Mouse (Mus musculus) liver, embryonic 13.5 days (tissue): Measurements from ENCODE around the gene Ajap1. TPM values are rescaled to one million over a fixed set of nuclear protein-coding genes. Genes with fewer than 3 reads are reported as not detected.

ENCODE experiments used
- ATAC-seq: fragments of 200-750 bp; cut with Nextera tagmentation; 2 replicates; pipeline ENCODE4 v1.8.0; 2017; ENCODE audit warnings: low read depth, mild to moderate bottlenecking, moderate number of reproducible peaks, moderate library complexity
- DNase-seq: peaks from one replicate; pipeline ENCODE4 v3.0.0; 2022
- H3K27ac ChIP-seq: fragments of 300-500 bp; sonication (generic); 2 replicates; pipeline ENCODE4 v1.5.1; 2015; ENCODE audit warnings: moderate library complexity, mild to moderate bottlenecking, inconsistent platforms
- H3K27me3 ChIP-seq: fragments of 300-500 bp; sonication (generic); 2 replicates; pipeline ENCODE4 v1.6.1; 2015; ENCODE audit warnings: mild to moderate bottlenecking, inconsistent platforms
- H3K36me3 ChIP-seq: fragments of 300-500 bp; sonication (generic); 2 replicates; pipeline ENCODE4 v1.6.1; 2015; ENCODE audit warnings: mild to moderate bottlenecking, inconsistent platforms
- H3K4me1 ChIP-seq: fragments of 300-500 bp; sonication (generic); replicated peaks from 2 replicates; pipeline ENCODE4 v1.6.1; 2015; ENCODE audit warnings: inconsistent platforms
- H3K4me2 ChIP-seq: fragments of 300-500 bp; sonication (generic); 2 replicates; pipeline ENCODE4 v1.6.1; 2015; ENCODE audit warnings: inconsistent platforms, mild to moderate bottlenecking, moderate library complexity
- H3K4me3 ChIP-seq: fragments of 300-500 bp; sonication (generic); replicated peaks from 2 replicates; pipeline ENCODE4 v1.5.1; 2015; ENCODE audit warnings: mild to moderate bottlenecking, inconsistent platforms
- H3K9ac ChIP-seq: fragments of 300-500 bp; sonication (generic); 2 replicates; pipeline ENCODE4 v1.6.1; 2015; ENCODE audit warnings: mild to moderate bottlenecking, inconsistent platforms
- H3K9me3 ChIP-seq: fragments of 300-500 bp; sonication (generic); replicated peaks from 2 replicates; pipeline ENCODE4 v1.6.1; 2016; ENCODE audit warnings: inconsistent platforms
- WGBS: fragments of 180-500 bp; shearing (Covaris S2); methylation state at CpG from one replicate; pipeline ENCODE4 v1.1.7; 2015; ENCODE audit not compliant: insufficient replicate concordance; 5-methylcytosine and 5-hydroxymethylcytosine counted together
- polyA plus RNA-seq: library from polyadenylated mRNA; unstranded; fragments of >200 nt; fragmentation: Nextera tagmentation; extraction: Ambion mirVana; gene quantifications from 2 replicates; pipeline ENCODE4 v1.2.1, GENCODE M21; 2015

The Ajap1 gene
- polyA plus RNA-seq, 1 experiment from 2014 or later: 0.23 TPM

- 75% methylated on average over 8 of the region's 8 CpGs for WGBS
- Histone ChIP-seq H3K9me3 (peaks cover 11% of the 10 kb centered on the region; the same call in 1 of the 2 replicates), H3K27me3 (no peaks in the 10 kb centered on the region), H3K27ac (no peak overlapping the region), H3K36me3 (no peaks in the 10 kb centered on the region), H3K4me2 (no peak overlapping the region), H3K4me3 (no peak overlapping the region), H3K4me1 (no peaks in the 10 kb centered on the region), H3K9ac (no peak overlapping the region)
- DNase-seq (no peak), ATAC-seq (no peak)
These were observed 31.1 kb downstream of the Ajap1 start for GRCm38 (mm10) chr4:153451516-153451915.

DNA sequence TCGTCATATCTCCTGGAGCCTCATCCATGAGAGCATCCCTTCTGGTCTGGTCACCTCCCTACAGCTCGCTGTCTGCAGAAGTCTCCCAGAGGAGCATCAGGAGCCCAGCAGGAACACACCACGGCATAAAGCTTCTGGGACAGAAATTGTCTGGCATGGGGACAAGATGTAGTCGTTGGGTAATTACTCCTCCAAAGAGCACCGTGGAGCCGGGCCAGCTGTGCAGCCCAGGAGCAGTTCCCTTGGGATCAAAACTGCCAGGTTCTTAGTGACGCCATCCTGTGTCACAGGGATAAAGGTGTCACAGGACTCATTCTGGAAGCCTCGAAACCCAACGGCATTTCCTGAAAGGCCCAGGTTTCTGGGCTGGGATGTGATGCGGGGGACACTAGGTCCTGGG, 40.1 kb downstream of the Ajap1 start:
- Histone ChIP-seq H3K4me2 (no peak overlapping the region), H3K27me3 (no peaks in the 10 kb centered on the region), H3K9ac (no peak overlapping the region), H3K36me3 (no peaks in the 10 kb centered on the region), H3K4me1 (no peaks in the 10 kb centered on the region), H3K27ac (no peak overlapping the region), H3K4me3 (no peak overlapping the region), H3K9me3 (no peaks in the 10 kb centered on the region; the same call in 1 of the 2 replicates)
- ATAC-seq (no peak), DNase-seq (no peak)
- WGBS: 71% methylated on average over 10 of the region's 10 CpGs

GRCm38 (mm10) chr4:153439868-153440267, 42.7 kb downstream of the Ajap1 start:
- H3K4me2 ChIP-seq: no peak overlapping the region
- no peaks in the 10 kb centered on the region for H3K36me3 ChIP-seq
- no peaks in the 10 kb centered on the region for H3K4me1 ChIP-seq
- no peaks in the 10 kb centered on the region; the same call in 1 of the 2 replicates for H3K9me3 ChIP-seq
- no peak overlapping the region for H3K4me3 ChIP-seq
- ATAC-seq (no peak), DNase-seq (no peak)
- 53% methylated on average over 11 of the region's 11 CpGs for whole genome bisulfite sequencing
- H3K27ac ChIP-seq: no peak overlapping the region
- no peak overlapping the region for H3K9ac ChIP-seq
- H3K27me3 ChIP-seq: no peaks in the 10 kb centered on the region

DNA sequence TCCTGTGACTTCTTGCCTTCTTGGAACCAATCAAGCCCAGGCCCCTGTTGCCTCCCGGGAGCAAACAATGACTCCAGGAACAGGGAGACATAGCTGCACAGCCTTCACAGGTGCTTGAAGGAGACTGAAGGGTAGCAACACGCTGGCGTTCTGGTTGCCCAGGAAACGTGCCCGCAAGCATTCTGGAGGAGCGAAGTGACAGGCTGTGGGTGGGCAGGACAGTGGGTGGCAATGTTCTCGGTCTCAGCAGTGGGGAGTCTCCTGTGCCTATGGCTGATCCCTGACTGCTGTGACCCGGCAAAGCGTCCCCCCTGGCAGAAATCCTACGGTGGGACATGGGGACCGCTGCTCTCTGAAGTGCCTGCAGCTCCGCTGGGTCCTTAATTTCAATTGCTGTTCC, 43.6 kb downstream of the Ajap1 start:
- no peak overlapping the region for H3K4me3 ChIP-seq
- DNase-seq (no peak), ATAC-seq (no peak)
- 62% methylated on average over 12 of the region's 12 CpGs for WGBS
- H3K27ac ChIP-seq: no peak overlapping the region
- H3K27me3 ChIP-seq: no peaks in the 10 kb centered on the region
- H3K9me3 ChIP-seq: no peaks in the 10 kb centered on the region; the same call in 1 of the 2 replicates
- no peaks in the 10 kb centered on the region for H3K4me1 ChIP-seq
- no peak overlapping the region for H3K9ac ChIP-seq
- no peak overlapping the region for H3K4me2 ChIP-seq
- no peaks in the 10 kb centered on the region for H3K36me3 ChIP-seq

DNA sequence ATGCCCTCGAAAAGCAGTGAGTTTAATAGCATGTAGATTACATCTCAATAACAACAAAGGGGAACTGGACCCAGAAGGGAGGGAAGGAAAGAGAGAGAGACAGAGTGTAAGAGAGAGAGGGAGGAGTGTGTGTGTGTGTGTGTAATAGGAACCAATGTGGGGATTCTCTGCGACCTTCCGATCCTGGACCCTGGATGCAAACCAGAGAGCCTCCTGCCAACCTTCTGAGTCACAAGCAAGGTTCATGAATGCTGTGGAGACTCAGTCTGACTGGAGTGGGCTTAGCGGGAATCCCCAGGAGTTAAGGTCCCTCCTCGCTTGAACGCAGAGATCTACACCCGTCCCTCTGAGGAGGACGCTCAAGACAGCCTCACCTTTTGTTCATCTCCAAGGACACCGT, 45.4 kb downstream of the Ajap1 start:
- no peak overlapping the region for H3K9ac ChIP-seq
- H3K27me3 ChIP-seq: no peaks in the 10 kb centered on the region
- DNase-seq: no peak
- H3K36me3 ChIP-seq: no peaks in the 10 kb centered on the region
- H3K4me3 ChIP-seq: no peak overlapping the region
- WGBS: 56% methylated on average over 9 of the region's 9 CpGs
- ATAC-seq: no peak
- no peak overlapping the region for H3K27ac ChIP-seq
- no peak overlapping the region for H3K4me2 ChIP-seq
- H3K4me1 ChIP-seq: no peaks in the 10 kb centered on the region
- peaks cover 5% of the 10 kb centered on the region; the same call in 1 of the 2 replicates for H3K9me3 ChIP-seq

- Histone ChIP-seq H3K9ac (no peak overlapping the region), H3K27me3 (no peaks in the 10 kb centered on the region), H3K4me1 (no peaks in the 10 kb centered on the region), H3K4me3 (no peak overlapping the region), H3K9me3 (peaks cover 15% of the 10 kb centered on the region; the same call in 1 of the 2 replicates), H3K27ac (no peak overlapping the region), H3K36me3 (no peaks in the 10 kb centered on the region), H3K4me2 (no peak overlapping the region)
- WGBS: 48% methylated on average over 5 of the region's 5 CpGs
- ATAC-seq (no peak), DNase-seq (no peak)
These were observed 46.7 kb downstream of the Ajap1 start for GRCm38 (mm10) chr4:153435917-153436316.

DNA sequence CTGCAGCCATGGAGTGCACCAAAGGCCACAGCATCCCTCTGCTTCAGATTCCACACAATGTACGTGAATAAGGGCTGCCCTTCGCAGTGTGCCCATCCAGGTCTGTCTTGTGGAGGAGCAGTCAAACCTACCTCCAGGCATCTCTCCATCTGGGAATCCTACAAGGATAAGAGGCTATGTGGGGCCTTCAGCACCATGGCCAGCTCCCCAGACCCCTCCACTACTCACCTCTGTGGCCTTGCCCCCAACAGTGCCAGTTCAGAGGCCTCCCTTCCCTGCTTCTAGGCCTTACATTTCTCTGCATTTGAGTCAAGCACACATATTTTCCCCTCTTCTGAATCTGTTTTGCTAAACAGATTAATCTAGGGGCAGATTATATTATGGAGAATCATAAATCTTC, 52.6 kb downstream of the Ajap1 start:
- DNase-seq (no peak), ATAC-seq (no peak)
- no peak overlapping the region for H3K4me2 ChIP-seq
- peaks cover 42% of the 10 kb centered on the region for H3K9me3 ChIP-seq
- H3K4me3 ChIP-seq: no peak overlapping the region
- no peak overlapping the region for H3K27ac ChIP-seq
- H3K27me3 ChIP-seq: no peaks in the 10 kb centered on the region
- no peak overlapping the region for H3K9ac ChIP-seq
- H3K4me1 ChIP-seq: no peaks in the 10 kb centered on the region
- H3K36me3 ChIP-seq: no peaks in the 10 kb centered on the region
- 67% methylated on average over 2 of the region's 2 CpGs for WGBS

GRCm38 (mm10) chr4:153425961-153426656, 56.5 kb downstream of the Ajap1 start:
- Histone ChIP-seq H3K36me3 (no peaks in the 10 kb centered on the region), H3K9me3 (peaks cover 29% of the 10 kb centered on the region), H3K9ac (no peak overlapping the region), H3K4me2 (no peak overlapping the region), H3K27ac (no peak overlapping the region), H3K4me3 (no peak overlapping the region), H3K4me1 (no peaks in the 10 kb centered on the region), H3K27me3 (no peaks in the 10 kb centered on the region)
- 74% methylated on average over 16 of the region's 16 CpGs for WGBS
- ATAC-seq: no peak
- DNase-seq: no peak

- Histone ChIP-seq H3K27ac (no peak overlapping the region), H3K4me2 (no peak overlapping the region), H3K27me3 (no peaks in the 10 kb centered on the region), H3K4me3 (no peak overlapping the region), H3K9me3 (peaks cover 17% of the 10 kb centered on the region), H3K36me3 (no peaks in the 10 kb centered on the region), H3K4me1 (no peaks in the 10 kb centered on the region), H3K9ac (no peak overlapping the region)
- DNase-seq (no peak), ATAC-seq (no peak)
- 69% methylated on average over 10 of the region's 10 CpGs for WGBS
These were observed 58.3 kb downstream of the Ajap1 start for GRCm38 (mm10) chr4:153424324-153424723.

- no peak; the same call in 1 of the 2 replicates for ATAC-seq
- Histone ChIP-seq H3K27me3 (no peaks in the 10 kb centered on the region), H3K4me3 (no peak overlapping the region), H3K9ac (no peak overlapping the region), H3K4me1 (no peaks in the 10 kb centered on the region), H3K9me3 (no peaks in the 10 kb centered on the region), H3K27ac (no peak overlapping the region), H3K36me3 (no peaks in the 10 kb centered on the region), H3K4me2 (peak overlapping the region; percentile 33)
- WGBS: 5% methylated on average over 11 of the region's 12 CpGs
- no peak for DNase-seq
These were observed 64.7 kb downstream of the Ajap1 start for GRCm38 (mm10) chr4:153417926-153418325.

- H3K36me3 ChIP-seq: no peaks in the 10 kb centered on the region
- ATAC-seq (0 out of 2 replicates have a peak, but pooled peaks have one; percentile 20), DNase-seq (no peak)
- H3K27ac ChIP-seq: no peak overlapping the region
- H3K27me3 ChIP-seq: no peaks in the 10 kb centered on the region
- H3K9me3 ChIP-seq: no peaks in the 10 kb centered on the region
- WGBS: 5% methylated on average over 22 of the region's 23 CpGs
- H3K4me1 ChIP-seq: no peaks in the 10 kb centered on the region
- peak overlapping the region; percentile 33 for H3K4me2 ChIP-seq
- no peak overlapping the region for H3K4me3 ChIP-seq
- no peak overlapping the region for H3K9ac ChIP-seq
These were observed 65.3 kb downstream of the Ajap1 start for GRCm38 (mm10) chr4:153417164-153417896.
